Mouse (Mus musculus) c-Kit-negative CD71-positive TER-119-positive erythroid progenitor cells, embryonic 14.5 days (primary cell): ENCODE data around the gene Mei1.

Experiments
- DNase-seq: peaks from one replicate; pipeline ENCODE4 v3.0.0-alpha.2; 2013; ENCODE audit warnings: low read depth, low spot score

Gene Mei1

DNA sequence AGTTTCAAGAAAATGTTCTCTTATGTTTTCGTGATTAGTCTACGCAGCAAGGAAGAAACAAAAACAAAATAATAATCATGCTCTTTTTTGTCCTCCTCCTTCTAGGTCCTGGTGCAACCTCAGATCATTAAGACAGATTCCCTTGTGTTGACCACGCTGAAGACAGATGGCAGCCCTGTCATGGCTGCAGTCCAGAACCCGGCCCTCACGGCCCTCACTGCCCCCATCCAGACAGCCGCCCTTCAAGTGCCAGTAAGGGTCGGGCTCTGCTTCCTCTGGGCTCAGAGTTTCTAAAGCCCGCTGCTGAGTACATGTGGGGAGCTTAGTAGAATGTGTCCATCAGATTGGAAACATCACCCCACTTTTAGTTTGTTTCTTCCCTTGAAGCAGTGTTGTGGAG is 102.9 kb downstream of the Mei1 start:
- no peak for DNase-seq

DNA sequence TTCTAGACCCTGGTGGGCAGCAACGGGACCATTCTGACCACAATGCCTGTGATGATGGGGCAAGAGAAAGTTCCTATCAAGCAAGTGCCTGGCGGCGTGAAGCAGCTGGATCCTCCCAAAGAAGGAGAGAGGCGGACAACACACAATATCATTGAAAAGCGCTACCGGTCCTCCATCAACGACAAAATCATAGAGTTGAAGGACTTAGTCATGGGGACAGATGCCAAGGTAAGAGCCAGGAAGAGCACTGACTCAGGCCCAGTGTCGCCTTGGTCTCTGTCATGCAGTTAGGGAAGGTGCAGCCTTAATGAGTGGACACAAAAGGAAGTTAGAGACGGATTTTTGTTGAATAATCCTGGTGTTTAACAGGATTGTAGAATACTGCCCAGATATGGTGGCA is 105.3 kb downstream of the Mei1 start:
- no peak for DNase-seq
